Mouse (Mus musculus) kidney, postnatal 0 days (tissue): ENCODE data around the gene Bdkrb2. TPM values are rescaled to one million over a fixed set of nuclear protein-coding genes. Genes with fewer than 3 reads are reported as not detected.
A peak's percentile ranks its signal among the peaks of the same experiment; 100 is the strongest.

ENCODE experiments used
- ATAC-seq: fragments of 200-750 bp; cut with Nextera tagmentation; replicated peaks from 2 replicates; pipeline ENCODE4 v1.8.0; 2017; ENCODE audit warnings: low read depth, moderate number of reproducible peaks, moderate TSS enrichment, moderate library complexity; ENCODE audit not compliant: low FRiP score
- DNase-seq: peaks from one replicate; pipeline ENCODE4 v3.0.0-alpha.2; 2016; ENCODE audit warnings: low spot score
- H3K27ac ChIP-seq: fragments of 300-500 bp; sonication (generic); 2 replicates; pipeline ENCODE4 v1.5.1; 2014; ENCODE audit warnings: mild to moderate bottlenecking
- H3K27me3 ChIP-seq: fragments of 300-500 bp; sonication (generic); 2 replicates; pipeline ENCODE4 v1.6.1; 2014; ENCODE audit warnings: low read length, mixed read lengths; ENCODE audit not compliant: insufficient read depth
- H3K36me3 ChIP-seq: fragments of 300-500 bp; sonication (generic); 2 replicates; pipeline ENCODE4 v1.6.1; 2014; ENCODE audit warnings: low read length, mixed read lengths; ENCODE audit not compliant: insufficient read depth
- H3K4me1 ChIP-seq: fragments of 300-500 bp; sonication (generic); replicated peaks from 2 replicates; pipeline ENCODE4 v1.6.1; 2014; ENCODE audit warnings: antibody characterized with exemption, low read length, mixed read lengths; ENCODE audit not compliant: insufficient read depth
- H3K4me2 ChIP-seq: fragments of 300-500 bp; sonication (generic); 2 replicates; pipeline ENCODE4 v1.6.1; 2014; ENCODE audit warnings: mild to moderate bottlenecking, low read length, moderate library complexity, mixed read lengths
- H3K4me3 ChIP-seq: fragments of 300-500 bp; sonication (generic); replicated peaks from 2 replicates; pipeline ENCODE4 v1.5.1; 2014; ENCODE audit warnings: low read depth, low read length
- H3K9ac ChIP-seq: fragments of 300-500 bp; sonication (generic); 2 replicates; pipeline ENCODE4 v1.6.1; 2014; ENCODE audit warnings: low read depth, low read length
- H3K9me3 ChIP-seq: fragments of 300-500 bp; sonication (generic); replicated peaks from 2 replicates; pipeline ENCODE4 v1.6.1; 2016; ENCODE audit warnings: low read length, inconsistent platforms, mixed read lengths
- CTCF ChIP-seq: IDR thresholded peaks from 2 replicates; pipeline ENCODE4 v1.5.1; 2016; ENCODE audit warnings: antibody characterized with exemption, low read depth, mild to moderate bottlenecking, moderate library complexity
- WGBS: fragments of 180-500 bp; shearing (Covaris S2); extraction: QIAGEN DNeasy Blood & Tissue Kit; methylation state at CpG from one replicate; pipeline ENCODE4 v1.1.7; 2014; 5-methylcytosine and 5-hydroxymethylcytosine counted together
- polyA plus RNA-seq: library from polyadenylated mRNA; unstranded; fragments of >200 nt; fragmentation: Nextera tagmentation; extraction: Ambion mirVana; gene quantifications from 2 replicates; pipeline ENCODE4 v1.2.1, GENCODE M21; 2015

Bdkrb2 gene
- polyA plus RNA-seq, 1 experiment from 2014 or later: 1.1 TPM

DNA sequence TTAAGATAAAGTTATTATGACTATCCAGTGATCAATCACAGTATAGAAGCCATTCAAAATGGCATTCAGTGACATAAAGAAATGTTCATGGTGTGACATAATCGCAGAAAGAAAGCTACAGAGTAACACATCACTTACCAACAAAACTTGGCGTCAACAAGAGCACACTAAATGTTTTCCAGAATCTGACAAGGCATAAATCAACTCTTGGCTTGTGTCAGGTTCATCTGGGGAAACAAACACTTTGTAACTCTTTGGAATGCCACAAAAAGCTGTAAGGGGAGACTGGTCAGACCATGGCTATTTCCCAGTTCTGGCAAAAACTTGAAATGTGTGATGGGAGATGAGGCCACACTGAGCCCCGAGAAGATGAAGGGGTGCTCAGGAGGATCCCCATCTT, 36.8 kb upstream of the Bdkrb2 start:
- 65% methylated on average over 3 of the region's 3 CpGs for WGBS
- Histone ChIP-seq H3K4me2 (no peak overlapping the region), H3K9me3 (no peaks in the 10 kb centered on the region; the same call in 1 of the 2 replicates), H3K27ac (peak overlapping the region; percentile 44), H3K4me3 (no peak overlapping the region), H3K36me3 (no peaks in the 10 kb centered on the region), H3K27me3 (no peaks in the 10 kb centered on the region), H3K4me1 (no peaks in the 10 kb centered on the region), H3K9ac (no peak overlapping the region)
- no peak for ATAC-seq
- TF ChIP-seq CTCF: no peak
- no peak for DNase-seq

- 38% methylated on average over 5 of the region's 5 CpGs for WGBS
- Histone ChIP-seq H3K4me3 (no peak overlapping the region), H3K27ac (peak overlapping the region; percentile 44), H3K36me3 (no peaks in the 10 kb centered on the region), H3K4me2 (no peak overlapping the region), H3K27me3 (no peaks in the 10 kb centered on the region), H3K9me3 (no peaks in the 10 kb centered on the region; the same call in 1 of the 2 replicates), H3K9ac (no peak overlapping the region), H3K4me1 (no peaks in the 10 kb centered on the region)
- 0 out of 2 replicates have a peak, but pooled peaks have one; percentile 17 for TF ChIP-seq CTCF
- peak; percentile 73 for ATAC-seq
- peak; percentile 89 for DNase-seq
Measured at GRCm38 (mm10) chr12:105526829-105527228, 36.2 kb upstream of the Bdkrb2 start.

DNA sequence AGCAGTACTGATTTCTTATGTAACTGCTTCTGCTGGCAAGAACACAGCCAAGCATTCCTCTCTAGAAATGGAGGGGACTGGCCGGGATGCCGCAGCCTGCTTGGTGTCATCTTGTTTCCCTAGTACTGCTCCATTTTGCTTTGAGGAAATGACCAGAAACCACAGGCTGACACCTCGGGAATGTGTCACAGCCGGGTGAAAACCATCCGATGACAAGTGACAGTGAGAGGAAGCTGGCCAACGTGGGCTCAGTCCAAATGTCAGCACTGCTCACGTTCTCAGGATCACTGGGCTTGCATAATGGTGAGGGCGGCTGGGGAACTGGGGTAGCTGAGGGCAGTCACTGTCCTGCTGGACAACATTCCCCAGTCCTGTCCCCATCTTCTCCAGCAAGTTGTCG, 33.5 kb upstream of the Bdkrb2 start:
- no peak for ATAC-seq
- no peak overlapping the region for H3K9ac ChIP-seq
- no peaks in the 10 kb centered on the region for H3K27me3 ChIP-seq
- no peak for TF ChIP-seq CTCF
- peak; percentile 43 for DNase-seq
- H3K4me1 ChIP-seq: no peaks in the 10 kb centered on the region
- WGBS: 42% methylated on average over 9 of the region's 9 CpGs
- H3K27ac ChIP-seq: no peak overlapping the region
- H3K36me3 ChIP-seq: no peaks in the 10 kb centered on the region
- H3K4me2 ChIP-seq: no peak overlapping the region
- no peaks in the 10 kb centered on the region; the same call in 1 of the 2 replicates for H3K9me3 ChIP-seq
- H3K4me3 ChIP-seq: no peak overlapping the region

DNA sequence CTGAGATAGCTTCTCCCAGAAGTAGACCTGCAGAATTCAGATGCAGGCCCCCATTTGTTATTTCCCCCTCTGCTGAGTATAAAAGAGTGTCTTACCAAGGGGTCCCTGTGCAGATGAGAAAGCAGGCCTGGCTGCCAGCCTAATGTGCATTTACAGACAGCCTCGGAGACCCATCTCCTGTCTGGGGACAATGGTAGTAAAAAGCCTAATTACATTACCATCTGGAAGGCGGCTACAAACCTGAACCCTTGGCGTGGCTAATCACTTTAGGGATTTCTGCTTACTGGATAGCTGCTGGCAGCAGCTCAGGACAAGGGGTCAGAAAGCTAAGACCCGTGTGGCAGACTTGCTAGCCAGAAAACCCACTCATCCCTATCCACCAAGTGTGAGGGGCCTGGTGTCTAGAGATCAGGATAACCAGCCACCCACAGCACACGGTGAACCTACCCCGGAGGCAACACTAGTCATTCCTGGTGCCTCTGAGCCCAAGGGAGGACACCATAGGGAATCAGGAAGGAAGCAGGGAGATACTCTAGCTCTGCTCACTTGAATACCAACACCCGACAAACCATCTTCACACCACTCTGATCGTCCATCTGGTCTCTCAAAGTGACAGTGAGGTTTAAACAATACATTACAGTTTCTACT, 31.2 kb upstream of the Bdkrb2 start:
- no peak overlapping the region for H3K9ac ChIP-seq
- peak; percentile 54 for DNase-seq
- H3K36me3 ChIP-seq: no peaks in the 10 kb centered on the region
- H3K4me2 ChIP-seq: no peak overlapping the region
- H3K9me3 ChIP-seq: no peaks in the 10 kb centered on the region; the same call in 1 of the 2 replicates
- H3K4me1 ChIP-seq: no peaks in the 10 kb centered on the region
- no peak for ATAC-seq
- no peak overlapping the region for H3K4me3 ChIP-seq
- H3K27me3 ChIP-seq: no peaks in the 10 kb centered on the region
- H3K27ac ChIP-seq: no peak overlapping the region
- no peak for TF ChIP-seq CTCF
- 27% methylated on average over 8 of the region's 8 CpGs for WGBS

DNA sequence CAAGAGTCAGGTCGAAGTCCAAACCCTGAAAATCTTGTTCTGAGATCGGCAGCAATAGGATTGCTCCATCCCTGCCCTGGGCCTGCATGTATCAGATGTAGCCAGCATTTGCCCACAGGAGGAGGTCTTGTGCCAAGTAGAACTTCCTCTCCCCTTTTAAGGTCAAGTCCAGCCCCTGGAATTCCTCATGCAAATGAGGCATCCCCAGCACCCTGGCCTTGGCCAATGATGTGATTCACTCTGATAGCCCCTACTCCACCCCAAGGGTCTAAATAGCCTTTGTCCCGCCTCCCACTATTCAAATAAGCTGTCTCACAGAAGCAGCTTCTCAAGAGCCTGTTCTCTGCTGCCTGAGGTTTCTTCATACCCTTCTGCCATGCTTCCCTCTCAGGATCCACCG, 28.2 kb upstream of the Bdkrb2 start:
- H3K27ac ChIP-seq: no peak overlapping the region
- H3K4me3 ChIP-seq: no peak overlapping the region
- DNase-seq (no peak), ATAC-seq (no peak)
- 92% methylated on average over 4 of the region's 4 CpGs for WGBS
- no peaks in the 10 kb centered on the region for H3K9me3 ChIP-seq
- no peak overlapping the region for H3K4me2 ChIP-seq
- no peaks in the 10 kb centered on the region for H3K4me1 ChIP-seq
- H3K9ac ChIP-seq: no peak overlapping the region
- H3K27me3 ChIP-seq: no peaks in the 10 kb centered on the region
- no peaks in the 10 kb centered on the region for H3K36me3 ChIP-seq
- no peak for TF ChIP-seq CTCF

DNA sequence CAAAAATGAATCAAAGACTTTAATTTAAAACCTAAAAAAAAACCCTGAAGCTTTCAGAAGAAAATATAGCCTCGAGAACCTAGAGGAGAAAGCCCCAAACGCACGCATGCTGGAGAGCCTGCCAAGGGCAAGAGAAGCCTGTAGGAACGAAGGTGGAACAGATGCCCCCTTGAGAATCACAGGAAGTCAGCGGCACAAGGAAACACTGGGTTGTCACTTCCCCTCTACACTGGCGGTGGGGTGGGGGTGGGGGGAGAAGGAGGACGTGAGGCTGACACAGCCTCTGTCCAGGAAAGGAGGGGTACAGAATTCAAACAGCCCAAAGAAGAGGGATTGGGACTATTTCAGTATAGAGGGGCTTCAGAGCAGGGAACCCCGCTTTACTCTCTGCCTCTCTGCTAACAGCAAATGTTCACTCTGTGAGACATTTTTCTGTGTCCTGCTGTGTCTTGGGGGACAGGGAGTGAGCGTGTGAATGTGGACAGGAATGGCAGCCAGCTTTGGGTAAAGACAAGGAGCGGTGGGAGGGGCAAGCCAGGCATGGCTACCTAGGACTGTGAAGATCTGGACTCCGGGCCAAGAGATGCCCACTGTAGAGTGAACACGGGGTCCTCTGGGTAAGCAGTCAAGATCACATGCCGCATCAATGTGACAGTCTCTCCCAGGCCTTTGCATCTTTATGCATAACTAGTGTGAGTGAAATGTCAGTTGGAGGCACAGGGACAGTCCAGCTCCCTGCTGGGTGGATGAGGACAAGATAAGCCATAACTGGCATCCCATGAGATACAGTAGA, 26.9 kb upstream of the Bdkrb2 start:
- H3K27ac ChIP-seq: no peak overlapping the region
- no peak overlapping the region for H3K4me3 ChIP-seq
- no peaks in the 10 kb centered on the region for H3K27me3 ChIP-seq
- no peaks in the 10 kb centered on the region for H3K4me1 ChIP-seq
- H3K36me3 ChIP-seq: no peaks in the 10 kb centered on the region
- no peak overlapping the region for H3K4me2 ChIP-seq
- WGBS: 67% methylated on average over 13 of the region's 13 CpGs
- no peaks in the 10 kb centered on the region for H3K9me3 ChIP-seq
- ATAC-seq (no peak), DNase-seq (no peak)
- H3K9ac ChIP-seq: no peak overlapping the region
- no peak for TF ChIP-seq CTCF
